ENCODE assay signal across 8 mouse cellular contexts in genomic region chr19:6141394-6141749, GRCm38 (mm10). TPM values are rescaled to one million over a fixed set of nuclear protein-coding genes. Genes with fewer than 3 reads are reported as not detected.
DNase-seq lines count a peak whose midpoint lies in the region; ATAC-seq and TF ChIP-seq lines count a peak whose summit lies in the region.

Gene Arl2 (minus strand): TSS chr19:6141548.

- DNase-seq in adrenal gland, adult (ENCODE audit: inconsistent age in 2 of 2, low spot score in 1 of 2): peak; percentile 85 to 93
- peak; percentile 74 for DNase-seq in gastrocnemius, adult 2 months
- peak; percentile 87 for DNase-seq in hindlimb bud, embryonic 11.5 days (ENCODE audit: extremely low spot score, low read depth, low spot score)
- peak; percentile 72 to 81 for DNase-seq in left cerebral cortex, adult 2 months (ENCODE audit: extremely low spot score in 1 of 2, low spot score in 2 of 2)
- peak; percentile 74 for DNase-seq in right cerebral cortex, postnatal 14 days
- peak; percentile 88 for DNase-seq in yolk sac, embryonic 10.5 days (ENCODE audit: low spot score)

- intact Hi-C loops in gastrocnemius, adult 2 months (cut with DNase I): loop anchor here (2.0 kb wide), 1 partner anchor 93 kb away; the partner anchor contains the start of gene Ppp2r5b
- intact Hi-C loops in left cerebral cortex, adult 2 months (cut with DNase I): loop anchor here (1.0 to 5.0 kb wide), 2 partner anchors 94 to 191 kb away; partner anchors contain the start of genes Men1 and Ppp2r5b

- peak; percentile 32; the same call in 1 of the 2 replicates for TF ChIP-seq CTCF in gastrocnemius, adult 2 months (IDR thresholded peaks at IDR 0.05)
- TF ChIP-seq CTCF in left cerebral cortex, adult 2 months (IDR thresholded peaks at IDR 0.05): peak; percentile 39

- H3K4me3 ChIP-seq in gastrocnemius, adult 2 months: peak within 1 kb of the TSS; percentile 97
- peak within 1 kb of the TSS; percentile 69 for H3K4me3 ChIP-seq in left cerebral cortex, adult 2 months

- peak within 1 kb of the TSS; percentile 97 for H3K27ac ChIP-seq in gastrocnemius, adult 2 months
- H3K27ac ChIP-seq in left cerebral cortex, adult 2 months: peak within 1 kb of the TSS; percentile 99

- peak; percentile 85 for ATAC-seq in common myeloid progenitor, adult 5-6 weeks (replicated peaks; ENCODE audit: low read depth, poor library complexity, severe bottlenecking)
- peak; percentile 74 for ATAC-seq in megakaryocyte, adult 5-6 weeks (ENCODE audit: poor library complexity, severe bottlenecking)

RNA-seq across cellular contexts. Expression of gene Arl2, which starts in this region (rescaled TPM):
- 27.6 and 36.5 TPM in 2 replicates for total RNA-seq in common myeloid progenitor, adult 5-6 weeks (2017)
- 10 to 100 TPM; 57.5 to 70.8 TPM for total RNA-seq in gastrocnemius, adult 2 months (2021)
- total RNA-seq in left cerebral cortex, adult 2 months (2021): 10 to 100 TPM; 74.2 to 82.3 TPM
- 9.1 and 10.6 TPM in 2 replicates for total RNA-seq in megakaryocyte, adult 5-6 weeks (2015)
- total RNA-seq in megakaryocyte, adult 5-6 weeks (2017): 8.0 and 9.7 TPM in 2 replicates

Comparison
In these comparisons a context has a peak if more than half of its experiments do, and no peak if none do; other contexts are left out.
1. Peak in every context shown above with its lines: DNase-seq, ATAC-seq, H3K4me3 ChIP-seq and H3K27ac ChIP-seq.